Mouse (Mus musculus): Measurements from ENCODE around the gene Lin7b. TPM values are rescaled to one million over a fixed set of nuclear protein-coding genes. Genes with fewer than 3 reads are reported as not detected.
A peak's percentile ranks its signal among the peaks of the same experiment; 100 is the strongest.
"Not testable (repeated sequence)": the region's sequence is repeated elsewhere in the genome, so short reads cannot be mapped to it uniquely, and the experiment has no call there.

The Lin7b gene
- polyA plus RNA-seq, 1 experiment from 2014 or later = not detected

- Histone ChIP-seq H3K36me3 (ENCODE audit: control insufficient read depth, insufficient read depth) (no peaks in the 10 kb centered on the region), H3K9ac (ENCODE audit: low read depth, low read length) (no peak overlapping the region), H3K4me3 (ENCODE audit: low read depth, low read length) (no peak overlapping the region), H3K27me3 (ENCODE audit: control insufficient read depth, insufficient read depth, low read depth, low read length) (peaks cover 58% of the 10 kb centered on the region), H3K9me3 (replicated peaks; ENCODE audit: control insufficient read depth, low read length) (no peaks in the 10 kb centered on the region), H3K4me1 (ENCODE audit: control insufficient read depth, low read depth, low read length) (peaks cover 12% of the 10 kb centered on the region), H3K27ac (ENCODE audit: low read length) (no peak overlapping the region), H3K4me2 (ENCODE audit: low read depth, low read length) (no peak overlapping the region)
- ATAC-seq (ENCODE audit: low read depth) = no peak
- WGBS (ENCODE audit: insufficient replicate concordance) = 41% methylated on average over 18 of the region's 18 CpGs
Observed at GRCm38 (mm10) chr7:45360404-45361125, 9.8 kb downstream of the Lin7b start.

DNA sequence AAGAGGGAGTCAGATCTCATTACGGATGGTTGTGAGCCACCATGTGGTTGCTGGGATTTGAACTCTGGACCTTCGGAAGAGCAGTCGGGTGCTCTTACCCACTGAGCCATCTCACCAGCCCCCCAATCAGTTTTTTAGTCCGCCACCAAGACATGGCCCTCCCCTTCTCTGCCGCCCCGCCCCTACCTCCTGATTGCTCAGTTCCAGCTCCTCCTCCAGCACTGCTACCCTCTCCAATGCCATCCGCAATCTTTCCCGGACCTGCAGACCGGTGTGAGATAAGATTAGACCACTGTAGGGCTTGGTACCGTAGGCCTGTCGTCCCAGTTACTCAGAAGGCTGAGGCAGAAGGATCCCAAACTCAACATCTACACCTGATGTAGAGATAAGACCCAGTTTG lies 11.3 kb downstream of the Lin7b start:
- H3K36me3 ChIP-seq (ENCODE audit: control insufficient read depth, insufficient read depth); H3K9ac ChIP-seq (ENCODE audit: low read depth, low read length); H3K9me3 ChIP-seq (replicated peaks; ENCODE audit: control insufficient read depth, low read length); H3K27ac ChIP-seq (ENCODE audit: low read length); H3K4me2 ChIP-seq (ENCODE audit: low read depth, low read length); ATAC-seq (ENCODE audit: low read depth); H3K4me3 ChIP-seq (ENCODE audit: low read depth, low read length): not testable (repeated sequence)
- Histone ChIP-seq H3K4me1 (ENCODE audit: control insufficient read depth, low read depth, low read length) (peaks cover 12% of the 10 kb centered on the region), H3K27me3 (ENCODE audit: control insufficient read depth, insufficient read depth, low read depth, low read length) (peaks cover 43% of the 10 kb centered on the region)
- WGBS (ENCODE audit: insufficient replicate concordance) = 40% methylated on average over 10 of the region's 11 CpGs

GRCm38 (mm10) chr7:45356087-45356486 lies 14.3 kb downstream of the Lin7b start:
- no peak overlapping the region for H3K4me3 ChIP-seq (ENCODE audit: low read depth, low read length)
- no peak overlapping the region for H3K27ac ChIP-seq (ENCODE audit: low read length)
- H3K4me1 ChIP-seq (ENCODE audit: control insufficient read depth, low read depth, low read length) = peaks cover 1% of the 10 kb centered on the region
- H3K4me2 ChIP-seq (ENCODE audit: low read depth, low read length) = no peak overlapping the region
- no peak overlapping the region for H3K9ac ChIP-seq (ENCODE audit: low read depth, low read length)
- WGBS (ENCODE audit: insufficient replicate concordance) = 36% methylated on average over 13 of the region's 13 CpGs
- ATAC-seq (ENCODE audit: low read depth) = no peak
- H3K9me3 ChIP-seq (replicated peaks; ENCODE audit: control insufficient read depth, low read length) = no peaks in the 10 kb centered on the region
- H3K36me3 ChIP-seq (ENCODE audit: control insufficient read depth, insufficient read depth) = no peaks in the 10 kb centered on the region
- H3K27me3 ChIP-seq (ENCODE audit: control insufficient read depth, insufficient read depth, low read depth, low read length) = peaks cover 13% of the 10 kb centered on the region

GRCm38 (mm10) chr7:45355318-45356020 lies 14.9 kb downstream of the Lin7b start:
- Histone ChIP-seq H3K4me2 (ENCODE audit: low read depth, low read length) (no peak overlapping the region), H3K9ac (ENCODE audit: low read depth, low read length) (no peak overlapping the region), H3K4me3 (ENCODE audit: low read depth, low read length) (no peak overlapping the region), H3K9me3 (replicated peaks; ENCODE audit: control insufficient read depth, low read length) (no peaks in the 10 kb centered on the region), H3K27ac (ENCODE audit: low read length) (no peak overlapping the region), H3K4me1 (ENCODE audit: control insufficient read depth, low read depth, low read length) (no peaks in the 10 kb centered on the region), H3K27me3 (ENCODE audit: control insufficient read depth, insufficient read depth, low read depth, low read length) (peaks cover 7% of the 10 kb centered on the region), H3K36me3 (ENCODE audit: control insufficient read depth, insufficient read depth) (no peaks in the 10 kb centered on the region)
- no peak for ATAC-seq (ENCODE audit: low read depth)
- WGBS (ENCODE audit: insufficient replicate concordance) = 48% methylated on average over 15 of the region's 15 CpGs

GRCm38 (mm10) chr7:45353041-45353440 lies 17.3 kb downstream of the Lin7b start:
- Histone ChIP-seq H3K27ac (ENCODE audit: low read length) (no peak overlapping the region), H3K9ac (ENCODE audit: low read depth, low read length) (no peak overlapping the region), H3K4me1 (ENCODE audit: control insufficient read depth, low read depth, low read length) (no peaks in the 10 kb centered on the region), H3K9me3 (replicated peaks; ENCODE audit: control insufficient read depth, low read length) (no peaks in the 10 kb centered on the region), H3K4me3 (ENCODE audit: low read depth, low read length) (no peak overlapping the region), H3K36me3 (ENCODE audit: control insufficient read depth, insufficient read depth) (no peaks in the 10 kb centered on the region), H3K4me2 (ENCODE audit: low read depth, low read length) (no peak overlapping the region), H3K27me3 (ENCODE audit: control insufficient read depth, insufficient read depth, low read depth, low read length) (no peaks in the 10 kb centered on the region; the same call in 1 of the 2 replicates)
- no peak for ATAC-seq (ENCODE audit: low read depth)
- WGBS (ENCODE audit: insufficient replicate concordance) = 17% methylated on average over 5 of the region's 5 CpGs

DNA sequence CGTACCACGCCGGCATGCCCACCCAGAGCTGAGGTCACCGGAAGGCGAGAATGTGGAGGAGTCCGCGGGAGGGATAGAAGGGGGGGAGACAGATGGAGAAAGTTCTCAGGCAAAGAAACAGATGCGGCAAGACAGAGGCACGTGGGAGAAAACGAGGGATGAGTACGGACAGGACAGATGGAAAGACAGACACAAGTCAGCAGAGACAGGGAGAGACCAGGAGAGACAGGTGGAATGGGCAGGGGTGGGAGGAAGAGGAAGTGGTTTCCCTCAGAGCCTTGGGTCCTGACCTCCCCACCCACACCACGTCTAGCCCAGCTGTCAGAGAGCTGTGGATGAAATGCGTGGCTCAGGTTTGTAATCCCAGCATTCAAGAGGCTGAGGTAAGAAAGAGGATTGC lies 23.5 kb downstream of the Lin7b start:
- H3K4me2 ChIP-seq (ENCODE audit: low read depth, low read length) = no peak overlapping the region
- no peaks in the 10 kb centered on the region; the same call in 1 of the 2 replicates for H3K27me3 ChIP-seq (ENCODE audit: control insufficient read depth, insufficient read depth, low read depth, low read length)
- no peak for ATAC-seq (ENCODE audit: low read depth)
- no peak overlapping the region for H3K4me3 ChIP-seq (ENCODE audit: low read depth, low read length)
- H3K27ac ChIP-seq (ENCODE audit: low read length) = no peak overlapping the region
- 56% methylated on average over 13 of the region's 13 CpGs for WGBS (ENCODE audit: insufficient replicate concordance)
- H3K9ac ChIP-seq (ENCODE audit: low read depth, low read length) = no peak overlapping the region
- no peaks in the 10 kb centered on the region for H3K4me1 ChIP-seq (ENCODE audit: control insufficient read depth, low read depth, low read length)
- H3K9me3 ChIP-seq (replicated peaks; ENCODE audit: control insufficient read depth, low read length) = no peaks in the 10 kb centered on the region
- H3K36me3 ChIP-seq (ENCODE audit: control insufficient read depth, insufficient read depth) = no peaks in the 10 kb centered on the region

DNA sequence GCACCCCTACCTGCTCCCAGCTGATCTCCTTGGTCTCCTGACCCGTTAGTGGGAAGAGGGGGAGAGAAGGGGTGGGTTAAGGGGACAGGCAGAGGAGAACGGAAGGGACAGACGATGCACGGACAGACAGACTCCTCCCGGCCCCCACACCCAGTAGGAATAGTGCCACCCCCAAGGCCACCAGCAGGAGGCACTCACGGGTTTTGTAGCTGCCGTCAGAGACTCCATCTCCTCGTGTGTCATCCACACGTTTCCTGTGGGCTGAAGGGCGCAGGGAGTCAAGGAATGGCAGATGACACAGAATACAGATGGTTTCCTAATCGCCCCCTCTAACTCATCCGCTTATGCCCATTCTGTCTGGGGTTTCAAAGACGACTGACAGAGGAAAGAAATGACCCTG lies 26.8 kb downstream of the Lin7b start:
- Histone ChIP-seq H3K27ac (ENCODE audit: low read length) (no peak overlapping the region), H3K4me2 (ENCODE audit: low read depth, low read length) (no peak overlapping the region), H3K9me3 (replicated peaks; ENCODE audit: control insufficient read depth, low read length) (no peaks in the 10 kb centered on the region), H3K4me1 (ENCODE audit: control insufficient read depth, low read depth, low read length) (peaks cover 28% of the 10 kb centered on the region), H3K27me3 (ENCODE audit: control insufficient read depth, insufficient read depth, low read depth, low read length) (peaks cover 18% of the 10 kb centered on the region), H3K36me3 (ENCODE audit: control insufficient read depth, insufficient read depth) (no peaks in the 10 kb centered on the region), H3K4me3 (ENCODE audit: low read depth, low read length) (no peak overlapping the region), H3K9ac (ENCODE audit: low read depth, low read length) (no peak overlapping the region)
- 22% methylated on average over 13 of the region's 13 CpGs for WGBS (ENCODE audit: insufficient replicate concordance)
- ATAC-seq (ENCODE audit: low read depth) = no peak

DNA sequence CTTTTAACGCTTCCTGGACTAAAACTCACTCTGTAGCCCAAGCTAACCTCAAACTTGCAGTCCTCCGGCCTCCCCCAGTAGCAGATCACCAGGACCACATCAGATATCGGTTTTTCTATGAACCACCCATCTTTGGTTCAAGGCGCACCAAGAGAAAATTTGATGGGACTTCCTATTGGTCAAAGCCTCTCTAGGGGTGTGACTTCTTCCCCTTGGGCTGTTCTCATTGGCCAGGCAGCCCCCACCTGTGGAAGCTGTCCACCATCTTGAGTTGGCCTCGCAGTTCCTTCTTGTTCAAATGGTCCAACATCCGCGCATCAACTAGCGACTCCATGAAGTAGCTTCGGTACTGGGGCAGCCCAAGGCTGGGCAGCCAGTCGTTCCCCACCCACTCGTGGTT lies 28.3 kb downstream of the Lin7b start:
- Histone ChIP-seq H3K4me2 (ENCODE audit: low read depth, low read length) (no peak overlapping the region), H3K9me3 (replicated peaks; ENCODE audit: control insufficient read depth, low read length) (no peaks in the 10 kb centered on the region), H3K4me3 (ENCODE audit: low read depth, low read length) (no peak overlapping the region), H3K36me3 (ENCODE audit: control insufficient read depth, insufficient read depth) (no peaks in the 10 kb centered on the region), H3K9ac (ENCODE audit: low read depth, low read length) (no peak overlapping the region), H3K27me3 (ENCODE audit: control insufficient read depth, insufficient read depth, low read depth, low read length) (peaks cover 32% of the 10 kb centered on the region), H3K27ac (ENCODE audit: low read length) (no peak overlapping the region), H3K4me1 (ENCODE audit: control insufficient read depth, low read depth, low read length) (peaks cover 34% of the 10 kb centered on the region)
- WGBS (ENCODE audit: insufficient replicate concordance) = 75% methylated on average over 11 of the region's 11 CpGs
- no peak for ATAC-seq (ENCODE audit: low read depth)

DNA sequence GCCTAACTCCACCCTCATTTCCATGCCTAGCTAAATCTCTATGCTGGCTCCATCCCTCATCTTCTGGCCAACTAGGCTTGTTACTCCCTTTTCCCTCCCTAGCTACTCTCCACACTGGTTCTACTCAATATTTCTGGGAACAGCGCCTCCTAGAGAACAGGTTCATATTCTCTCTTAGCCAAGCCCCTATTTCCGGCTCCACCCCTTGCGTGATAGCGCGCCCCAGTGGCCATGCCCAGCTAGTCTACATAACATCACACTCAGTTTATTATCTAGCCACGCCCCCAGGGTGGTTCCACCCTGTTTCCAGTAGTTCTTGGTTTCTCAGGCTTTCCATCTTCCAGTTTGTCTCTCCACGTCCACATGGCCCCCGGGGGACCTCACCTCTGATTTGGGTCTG lies 29.1 kb downstream of the Lin7b start:
- WGBS (ENCODE audit: insufficient replicate concordance) = 3% methylated on average over 8 of the region's 8 CpGs
- ATAC-seq (ENCODE audit: low read depth) = peak; percentile 47
- Histone ChIP-seq H3K36me3 (ENCODE audit: control insufficient read depth, insufficient read depth) (no peaks in the 10 kb centered on the region), H3K9ac (ENCODE audit: low read depth, low read length) (no peak overlapping the region), H3K4me3 (ENCODE audit: low read depth, low read length) (no peak overlapping the region), H3K9me3 (replicated peaks; ENCODE audit: control insufficient read depth, low read length) (no peaks in the 10 kb centered on the region), H3K27ac (ENCODE audit: low read length) (no peak overlapping the region), H3K4me1 (ENCODE audit: control insufficient read depth, low read depth, low read length) (peaks cover 34% of the 10 kb centered on the region), H3K27me3 (ENCODE audit: control insufficient read depth, insufficient read depth, low read depth, low read length) (peaks cover 37% of the 10 kb centered on the region), H3K4me2 (ENCODE audit: low read depth, low read length) (peak overlapping the region; percentile 80)
